Mouse (Mus musculus) myocyte (in vitro differentiated cells): Measurements from ENCODE around the gene Ano1. TPM values are rescaled to one million over a fixed set of nuclear protein-coding genes. Genes with fewer than 3 reads are reported as not detected.

Source experiments
- H3K27me3 ChIP-seq: one replicate; pipeline ENCODE4 v1.6.1; 2011; ENCODE audit not compliant: control insufficient read depth, insufficient read depth, insufficient read length
- H3K36me3 ChIP-seq: one replicate; pipeline ENCODE4 v1.6.1; 2011; ENCODE audit not compliant: control insufficient read depth, insufficient read depth
- H3K4me2 ChIP-seq: one replicate; pipeline ENCODE4 v1.6.1; 2011; ENCODE audit warnings: low read depth, control low read depth
- H3K4me3 ChIP-seq: one replicate; pipeline ENCODE4 v1.5.1; 2011; ENCODE audit warnings: mild to moderate bottlenecking, control low read depth, moderate library complexity
- H3K79me2 ChIP-seq: one replicate; pipeline ENCODE4 v1.6.1; 2011; ENCODE audit not compliant: control insufficient read depth, insufficient read depth
- H3ac ChIP-seq: one replicate; pipeline ENCODE4 v1.6.1; 2011; ENCODE audit not compliant: control insufficient read depth, insufficient read length
- CEBPB ChIP-seq: IDR thresholded peaks from 2 replicates; pipeline ENCODE4 v1.6.1; 2011; ENCODE audit warnings: mild to moderate bottlenecking, moderate library complexity; ENCODE audit not compliant: poor library complexity, insufficient read depth, severe bottlenecking
- E2F4 ChIP-seq: IDR thresholded peaks from one replicate; pipeline ENCODE4 v1.6.1; 2011; ENCODE audit warnings: mild to moderate bottlenecking, control low read depth, moderate library complexity; ENCODE audit not compliant: insufficient read depth
- MAX ChIP-seq: IDR thresholded peaks from one replicate; pipeline ENCODE4 v1.6.1; 2011; ENCODE audit warnings: low read depth, mild to moderate bottlenecking, control low read depth
- MYOD1 ChIP-seq, 3 experiments: IDR thresholded peaks; one replicate each; pipeline ENCODE4 v1.6.1; 2011; ENCODE audit warnings: control low read depth in 2 of 3, low read depth in 2 of 3, mild to moderate bottlenecking in 2 of 3, moderate library complexity in 1 of 3; ENCODE audit not compliant: insufficient read length in 2 of 3, control insufficient read depth in 1 of 3
- MYOG ChIP-seq, 3 experiments: IDR thresholded peaks; one replicate each; pipeline ENCODE4 v1.6.1; 2011; ENCODE audit warnings: control low read depth in 2 of 3, low read depth in 2 of 3, mild to moderate bottlenecking in 2 of 3; ENCODE audit not compliant: insufficient read length in 2 of 3, control insufficient read depth in 1 of 3, insufficient read depth in 1 of 3
- POLR2A ChIP-seq: IDR thresholded peaks from one replicate; pipeline ENCODE4 v1.6.1; 2011; ENCODE audit warnings: low read depth, mild to moderate bottlenecking, control low read depth, moderate library complexity; ENCODE audit not compliant: insufficient read length
- POLR2AphosphoS2 ChIP-seq: IDR thresholded peaks from one replicate; pipeline ENCODE4 v1.6.1; 2011; ENCODE audit warnings: low read depth, control low read depth; ENCODE audit not compliant: insufficient read length
- REST ChIP-seq: IDR thresholded peaks from one replicate; pipeline ENCODE4 v1.6.1; 2011; ENCODE audit warnings: mild to moderate bottlenecking, control low read depth, moderate library complexity; ENCODE audit not compliant: insufficient read depth, insufficient read length
- SRF ChIP-seq: IDR thresholded peaks from one replicate; pipeline ENCODE4 v1.6.1; 2011; ENCODE audit warnings: low read depth; ENCODE audit not compliant: control insufficient read depth, insufficient read length
- TCF12 ChIP-seq: IDR thresholded peaks from one replicate; pipeline ENCODE4 v1.6.1; 2011; ENCODE audit warnings: mild to moderate bottlenecking, control low read depth; ENCODE audit not compliant: poor library complexity, insufficient read depth, severe bottlenecking
- USF1 ChIP-seq: IDR thresholded peaks from one replicate; pipeline ENCODE4 v1.6.1; 2011; ENCODE audit warnings: low read depth, mild to moderate bottlenecking, control low read depth, moderate library complexity
- polyA plus RNA-seq: library from polyadenylated mRNA; unstranded; fragments of >200 nt; fragmentation: generic; extraction: Trizol; gene quantifications from one replicate; pipeline ENCODE4 v1.2.1, GENCODE M21; 2012; ENCODE audit warnings: missing spikeins

Gene Ano1
- polyA plus RNA-seq, 1 experiment = 2.2 TPM

- peak overlapping the region; percentile 53 for H3K4me2 ChIP-seq
- H3ac ChIP-seq = no peak overlapping the region
- TF ChIP-seq MAX = no peak
- no peaks in the 10 kb centered on the region for H3K79me2 ChIP-seq
- H3K27me3 ChIP-seq = no peaks in the 10 kb centered on the region
- H3K4me3 ChIP-seq = no peak overlapping the region
- no peaks in the 10 kb centered on the region for H3K36me3 ChIP-seq
Measured at GRCm38 (mm10) chr7:144684467-144684866, 67.3 kb downstream of the Ano1 start.

- no peak overlapping the region for H3K4me2 ChIP-seq
- TF ChIP-seq SRF (no peak), TCF12 (no peak), CEBPB (no peak), MYOG (IDR thresholded peaks at IDR 0.05; ENCODE audit: control insufficient read depth in 1 of 3, insufficient read depth in 1 of 3, insufficient read length in 2 of 3, low read depth in 2 of 3) (no peak), USF1 (no peak), MYOD1 (IDR thresholded peaks at IDR 0.05; ENCODE audit: control insufficient read depth in 1 of 3, insufficient read length in 2 of 3, low read depth in 2 of 3) (no peak)
- H3K79me2 ChIP-seq = no peaks in the 10 kb centered on the region
- no peak overlapping the region for H3ac ChIP-seq
- no peaks in the 10 kb centered on the region for H3K36me3 ChIP-seq
- H3K27me3 ChIP-seq = no peaks in the 10 kb centered on the region
- no peak overlapping the region for H3K4me3 ChIP-seq
Measured at GRCm38 (mm10) chr7:144680096-144680495, 71.7 kb downstream of the Ano1 start.

GRCm38 (mm10) chr7:144678241-144679030, 73.3 kb downstream of the Ano1 start:
- Histone ChIP-seq H3K27me3 (no peaks in the 10 kb centered on the region), H3K4me3 (no peak overlapping the region), H3ac (no peak overlapping the region), H3K79me2 (no peaks in the 10 kb centered on the region), H3K4me2 (peak overlapping the region; percentile 64), H3K36me3 (no peaks in the 10 kb centered on the region)
- TF ChIP-seq REST (no peak), MYOD1 (IDR thresholded peaks at IDR 0.05; ENCODE audit: control insufficient read depth in 1 of 3, insufficient read length in 2 of 3, low read depth in 2 of 3) (peak in 1 of 3 experiments; percentile 64), POLR2AphosphoS2 (no peak)

GRCm38 (mm10) chr7:144677341-144678086, 74.3 kb downstream of the Ano1 start:
- H3K4me2 ChIP-seq = no peak overlapping the region
- H3ac ChIP-seq = no peak overlapping the region
- TF ChIP-seq SRF (no peak), REST (no peak)
- H3K27me3 ChIP-seq = no peaks in the 10 kb centered on the region
- H3K36me3 ChIP-seq = no peaks in the 10 kb centered on the region
- no peaks in the 10 kb centered on the region for H3K79me2 ChIP-seq
- H3K4me3 ChIP-seq = no peak overlapping the region

GRCm38 (mm10) chr7:144675632-144676031, 76.1 kb downstream of the Ano1 start:
- TF ChIP-seq TCF12 (no peak), POLR2A (no peak), CEBPB (no peak), MAX (no peak), REST (no peak), POLR2AphosphoS2 (no peak), MYOG (IDR thresholded peaks at IDR 0.05; ENCODE audit: control insufficient read depth in 1 of 3, insufficient read depth in 1 of 3, insufficient read length in 2 of 3, low read depth in 2 of 3) (no peak), SRF (no peak), E2F4 (no peak), MYOD1 (IDR thresholded peaks at IDR 0.05; ENCODE audit: control insufficient read depth in 1 of 3, insufficient read length in 2 of 3, low read depth in 2 of 3) (no peak), USF1 (no peak)
- Histone ChIP-seq H3ac (no peak overlapping the region), H3K79me2 (no peaks in the 10 kb centered on the region), H3K4me2 (no peak overlapping the region), H3K4me3 (no peak overlapping the region), H3K36me3 (no peaks in the 10 kb centered on the region), H3K27me3 (no peaks in the 10 kb centered on the region)
